Mouse (Mus musculus) retina, embryonic 14.5 days (tissue): ENCODE measurements around the gene B4galnt1.
A peak's percentile ranks its signal among the peaks of the same experiment; 100 is the strongest.
"Not testable (repeated sequence)": the region's sequence is repeated elsewhere in the genome, so short reads cannot be mapped to it uniquely, and the experiment has no call there.

Experiments
- DNase-seq: peaks from one replicate; pipeline ENCODE4 v3.0.0-alpha.2; 2015; ENCODE audit warnings: low spot score

The B4galnt1 gene

DNA sequence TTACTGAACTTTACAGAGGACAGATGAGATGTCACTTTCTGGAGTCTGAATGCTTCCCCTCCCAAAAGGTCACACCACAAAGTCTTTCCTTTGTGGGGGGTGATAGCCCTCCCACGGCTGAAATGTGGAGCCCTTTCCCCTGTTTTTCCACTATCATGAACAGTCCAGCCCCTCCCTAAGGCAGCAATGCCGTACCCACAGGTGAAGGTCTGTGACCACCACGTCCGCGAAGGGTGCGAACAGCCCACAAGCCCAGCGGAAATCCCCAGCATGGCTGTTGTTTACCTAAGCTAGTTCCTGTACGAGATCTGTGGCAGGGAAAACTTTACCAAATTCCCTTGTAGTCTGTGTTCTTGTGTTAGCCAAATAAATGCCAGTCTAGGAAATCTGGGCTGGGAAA lies 23.5 kb upstream of the B4galnt1 start:
- DNase-seq = no peak

DNA sequence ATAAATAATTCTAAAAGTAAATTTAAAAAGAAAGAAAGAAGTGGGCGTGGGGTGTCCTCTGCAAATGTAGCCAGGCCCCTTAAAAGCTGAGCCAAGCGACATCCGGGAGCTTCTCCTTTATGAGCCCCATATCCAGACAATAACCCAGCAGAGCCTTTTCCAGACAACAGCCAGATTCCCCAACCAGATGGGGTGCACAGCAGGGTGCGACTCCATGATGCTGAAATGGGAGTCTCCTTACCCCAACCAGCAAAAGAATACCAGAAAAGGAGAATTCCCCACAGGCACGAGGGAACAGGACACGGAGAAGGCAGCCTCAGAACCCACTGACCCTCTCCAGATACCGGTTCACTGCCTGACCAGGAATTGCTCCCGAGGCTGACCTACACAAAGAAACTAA lies 21.8 kb upstream of the B4galnt1 start:
- DNase-seq = no peak

DNA sequence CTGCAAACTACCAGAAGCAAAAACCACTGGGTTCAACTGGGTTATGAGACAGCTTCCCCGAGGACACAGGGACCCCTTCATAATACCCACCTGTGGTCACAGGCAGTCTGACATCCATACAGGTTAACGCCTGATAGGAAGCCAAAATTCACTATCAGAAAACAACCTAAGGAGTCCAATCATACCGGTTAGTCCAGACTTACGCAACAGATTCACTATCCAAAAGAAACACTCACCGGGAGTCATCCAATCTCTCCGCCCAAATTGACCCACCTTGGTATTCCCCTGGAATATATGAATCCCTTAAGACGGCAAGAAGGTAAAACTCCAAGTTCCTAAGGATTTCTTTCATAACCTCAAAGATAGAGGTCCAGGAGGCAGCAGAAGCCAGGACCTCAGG lies 20.5 kb upstream of the B4galnt1 start:
- DNase-seq = no peak

DNA sequence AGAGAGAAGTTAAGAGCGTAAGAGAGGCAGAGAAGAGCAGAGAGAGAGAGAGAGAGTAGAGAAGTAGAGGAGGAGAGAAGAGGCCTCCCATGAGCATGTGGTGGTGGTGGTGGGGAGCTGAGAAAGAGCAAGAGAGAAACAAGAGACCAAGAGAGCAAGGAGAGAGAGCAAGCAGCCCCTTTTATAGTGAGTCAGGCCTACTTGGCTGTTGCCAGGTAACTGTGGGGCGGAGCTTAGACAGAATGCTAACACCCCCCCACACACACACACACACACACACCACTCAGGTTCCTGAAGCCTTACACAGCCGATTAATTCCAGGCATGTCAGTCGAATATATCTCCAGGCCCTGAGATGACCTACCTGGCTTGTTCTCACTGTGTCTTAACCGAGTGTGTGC lies 19.7 kb upstream of the B4galnt1 start:
- DNase-seq = no peak

DNA sequence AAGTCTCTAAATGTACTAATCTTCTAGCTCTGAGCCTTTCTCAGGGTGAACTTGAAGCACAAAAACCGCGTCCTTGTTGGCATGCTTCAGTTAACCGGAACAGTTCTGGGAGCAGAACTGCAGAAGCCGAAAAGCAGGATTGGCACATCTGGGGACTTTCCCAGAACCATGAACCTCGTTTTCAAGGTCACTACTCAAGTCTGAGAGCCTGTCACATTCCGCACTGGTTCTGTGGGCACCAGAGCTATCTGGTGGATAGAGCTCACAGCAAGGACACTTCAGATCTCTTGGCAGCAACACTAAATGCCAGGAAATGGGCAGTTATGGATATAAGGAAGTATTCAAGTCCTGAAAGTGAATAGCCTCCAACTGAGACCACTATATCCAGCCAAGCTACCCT lies 17.9 kb upstream of the B4galnt1 start:
- no peak for DNase-seq

DNA sequence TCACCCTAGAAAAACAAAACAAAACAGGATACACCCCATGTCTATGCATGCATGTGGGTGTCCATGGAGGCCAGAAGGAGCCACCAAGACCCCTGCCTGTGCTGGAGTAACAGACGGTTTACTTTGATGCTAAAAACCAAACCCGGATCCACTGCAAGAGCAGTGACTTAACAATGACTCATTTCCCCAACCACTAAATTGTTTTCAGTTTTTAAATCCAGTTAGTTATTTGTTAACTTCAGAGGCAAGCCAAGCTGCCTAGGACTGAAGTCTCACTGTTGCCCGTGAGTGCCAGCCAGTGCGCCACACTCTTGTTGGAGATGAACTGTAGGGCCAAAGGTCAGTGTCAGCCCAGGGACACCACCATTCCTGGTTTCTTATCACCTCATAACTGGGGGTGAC lies 14.6 kb upstream of the B4galnt1 start:
- no peak for DNase-seq

DNA sequence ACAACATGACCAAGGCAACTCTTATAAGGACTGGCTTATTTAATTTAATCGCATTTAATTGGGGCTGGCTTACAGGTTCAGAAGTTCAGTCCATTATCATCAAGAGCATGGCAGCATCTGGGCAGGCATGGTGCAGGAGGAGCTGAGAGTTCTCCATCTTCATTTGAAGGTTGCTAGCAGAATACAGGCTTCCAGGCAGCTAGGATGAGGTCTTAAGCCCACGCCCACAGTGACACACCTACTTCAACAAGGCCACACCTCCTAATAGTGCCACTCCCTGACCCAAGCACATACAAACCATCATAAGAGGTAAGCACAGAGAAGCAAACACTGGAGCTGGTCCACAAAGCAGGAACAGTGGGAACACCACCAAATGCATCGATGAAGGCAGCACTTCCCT lies 13.8 kb upstream of the B4galnt1 start:
- not testable (repeated sequence) for DNase-seq

DNA sequence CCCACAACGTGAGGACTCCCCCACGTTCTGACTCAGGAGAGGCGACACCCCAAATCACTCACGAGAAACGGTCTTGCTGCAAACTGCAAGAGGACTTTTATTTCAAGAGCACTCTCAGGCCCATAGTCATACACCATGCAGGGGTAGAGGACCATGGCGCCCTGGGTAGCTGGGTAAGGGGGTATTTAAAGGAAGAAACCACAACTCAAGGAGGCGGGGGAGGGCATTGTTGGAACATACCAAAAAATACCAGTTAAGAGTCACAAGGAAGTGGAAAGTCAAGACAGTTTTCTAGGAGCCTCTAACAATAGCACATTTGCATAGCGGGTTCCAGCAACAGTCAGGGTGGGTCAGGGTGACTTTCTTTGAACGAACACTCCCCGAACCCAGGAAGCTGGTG lies 12.5 kb upstream of the B4galnt1 start:
- not testable (repeated sequence) for DNase-seq

DNA sequence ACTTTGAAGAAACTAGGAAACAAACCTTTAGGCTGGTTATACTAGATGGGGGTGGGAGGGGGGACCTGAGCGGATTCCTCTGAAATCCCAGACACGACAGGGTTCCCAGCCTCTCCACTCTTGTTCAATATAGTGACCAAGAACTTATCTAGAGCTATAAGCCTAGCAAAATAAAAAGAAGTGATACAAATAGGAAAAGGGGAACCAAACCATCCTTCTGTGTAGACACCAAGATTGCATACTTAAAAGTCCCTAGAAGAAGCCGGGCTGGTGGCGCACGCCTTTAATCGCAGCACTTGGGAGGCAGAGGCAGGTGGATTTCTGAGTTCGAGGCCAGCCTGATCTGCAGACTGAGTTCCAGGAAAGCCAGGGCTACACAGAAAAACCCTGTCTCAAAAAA lies 11.7 kb upstream of the B4galnt1 start:
- DNase-seq = no peak

DNA sequence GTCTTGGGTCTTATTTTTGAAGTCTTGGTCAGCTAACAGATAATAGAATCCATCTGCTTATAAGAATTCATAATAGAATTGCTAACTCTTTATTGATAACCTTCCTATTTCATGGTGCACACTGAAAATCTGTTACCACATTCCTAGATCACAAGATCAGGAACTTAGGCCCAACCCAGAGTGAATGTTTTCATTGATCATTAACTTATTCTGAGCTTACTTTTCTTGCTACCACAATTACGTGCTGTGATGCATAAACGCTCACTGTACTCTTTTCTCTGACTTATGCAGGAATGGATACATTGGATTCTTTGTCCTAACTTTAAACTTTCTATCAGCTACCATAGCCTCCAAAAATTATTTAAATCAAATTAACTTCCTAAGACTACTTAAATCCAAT lies 10.8 kb upstream of the B4galnt1 start:
- no peak for DNase-seq

DNA sequence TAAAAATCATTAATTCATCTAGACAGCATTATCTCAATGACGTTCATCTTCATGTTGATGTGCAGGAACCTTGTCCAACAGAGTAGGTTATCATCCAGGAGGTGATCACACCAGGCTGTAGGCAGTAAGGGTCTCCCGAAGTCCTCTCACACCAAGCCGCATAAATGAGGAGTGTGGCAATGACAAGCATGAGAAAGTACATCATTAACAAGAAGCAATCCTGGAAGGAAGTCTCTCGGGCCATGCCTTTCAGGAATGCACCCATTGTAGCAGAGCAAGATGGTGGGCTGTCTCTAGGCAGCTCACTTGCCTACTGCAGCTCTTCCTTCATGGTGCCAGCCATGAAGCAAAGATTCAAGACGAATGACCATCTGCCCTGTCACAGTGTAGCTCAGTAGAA lies 10.4 kb upstream of the B4galnt1 start:
- DNase-seq = no peak

DNA sequence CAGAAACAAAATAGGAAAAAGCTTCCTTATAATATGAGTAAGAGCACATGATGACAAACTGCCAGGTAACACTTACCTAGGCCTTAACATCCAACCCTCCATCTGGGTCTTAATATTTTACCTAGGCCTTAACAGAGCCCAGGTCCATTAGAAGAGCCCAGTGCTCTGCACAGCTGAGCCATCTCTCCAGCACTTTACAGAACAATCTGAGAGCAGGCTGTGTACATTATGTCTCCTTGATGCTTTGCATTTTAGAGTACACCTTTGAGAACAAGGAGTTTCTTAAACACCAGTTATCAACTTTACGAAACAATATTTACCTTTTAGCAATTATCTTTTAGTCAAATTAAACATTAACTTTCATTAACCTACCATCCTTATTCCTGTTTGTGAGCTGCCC lies 8.9 kb upstream of the B4galnt1 start:
- no peak for DNase-seq

DNA sequence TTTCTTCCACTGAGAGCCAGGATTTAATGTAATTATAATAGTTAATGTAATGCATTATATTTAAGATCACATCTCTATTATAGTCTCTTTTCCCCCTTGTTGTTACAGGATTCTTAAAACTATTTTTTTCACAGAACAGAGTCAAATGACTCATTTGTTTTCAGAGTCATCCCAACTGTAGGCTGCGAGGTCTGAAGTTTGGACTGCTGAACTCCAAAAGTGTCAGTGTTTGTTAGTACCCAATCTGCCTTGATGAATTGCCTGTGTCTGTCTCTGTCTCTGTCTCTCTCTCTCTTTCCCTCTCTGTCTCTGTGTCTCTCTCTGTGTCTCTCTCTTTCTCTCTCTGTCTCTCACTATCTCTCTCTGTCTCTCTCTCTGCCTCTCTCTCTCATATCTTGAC lies 8.5 kb upstream of the B4galnt1 start:
- DNase-seq = no peak

DNA sequence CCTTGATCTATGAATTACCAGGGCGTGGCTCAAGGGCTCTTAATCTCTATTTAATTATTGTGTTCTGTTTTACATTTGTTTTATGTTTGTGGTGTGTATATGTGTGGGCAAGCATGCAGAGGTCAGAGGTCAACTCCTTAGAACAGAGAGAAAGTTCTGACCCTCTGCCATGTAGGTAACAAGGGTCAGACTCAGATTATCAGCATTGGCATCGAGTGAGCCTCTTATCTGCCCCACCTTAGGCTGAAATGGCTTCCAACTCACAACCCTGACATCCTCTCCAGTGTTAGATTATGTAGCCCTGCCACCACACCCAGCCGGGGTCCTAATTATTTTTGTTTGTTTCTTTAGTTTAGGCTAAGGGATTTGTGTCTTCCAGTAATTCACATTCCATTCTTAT lies 6.6 kb upstream of the B4galnt1 start:
- DNase-seq = no peak

DNA sequence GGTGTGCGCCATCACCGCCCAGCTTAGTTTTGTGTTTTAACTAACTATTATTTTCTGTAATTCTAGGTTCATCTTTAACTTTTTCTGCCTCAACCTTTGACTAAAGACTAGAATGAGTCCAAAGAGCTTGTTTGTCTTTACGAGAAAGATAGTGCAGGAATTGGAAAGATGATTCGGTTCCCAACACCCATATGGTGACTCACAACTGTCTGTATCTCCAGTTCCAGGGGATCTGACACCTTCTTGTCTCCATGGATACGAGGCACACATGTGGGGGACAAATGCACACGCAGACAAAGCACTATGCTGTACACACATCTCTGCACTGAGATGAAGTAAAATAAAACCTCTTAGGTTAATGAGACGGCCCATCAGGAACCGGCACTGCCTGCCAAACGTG lies 4.9 kb upstream of the B4galnt1 start:
- DNase-seq = no peak

DNA sequence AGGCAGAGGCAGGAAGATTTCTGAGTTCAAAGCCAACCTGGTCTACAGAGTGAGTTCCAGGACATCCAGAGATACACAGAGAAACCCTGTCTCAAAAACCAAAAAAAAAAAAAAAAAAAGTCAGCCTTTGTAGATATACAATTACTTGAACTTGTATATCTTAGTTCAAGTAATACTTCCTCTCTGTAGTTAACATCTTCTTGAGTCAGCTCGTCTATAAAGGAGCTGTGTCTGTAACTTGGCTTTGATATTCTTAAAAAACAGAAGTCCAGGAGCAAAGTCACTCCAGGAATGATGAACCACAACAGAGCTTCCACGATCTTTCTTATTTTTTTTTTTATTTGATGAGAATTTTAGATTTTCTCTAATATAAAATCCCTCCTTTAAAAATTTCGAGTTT lies 4.3 kb upstream of the B4galnt1 start:
- no peak for DNase-seq

DNA sequence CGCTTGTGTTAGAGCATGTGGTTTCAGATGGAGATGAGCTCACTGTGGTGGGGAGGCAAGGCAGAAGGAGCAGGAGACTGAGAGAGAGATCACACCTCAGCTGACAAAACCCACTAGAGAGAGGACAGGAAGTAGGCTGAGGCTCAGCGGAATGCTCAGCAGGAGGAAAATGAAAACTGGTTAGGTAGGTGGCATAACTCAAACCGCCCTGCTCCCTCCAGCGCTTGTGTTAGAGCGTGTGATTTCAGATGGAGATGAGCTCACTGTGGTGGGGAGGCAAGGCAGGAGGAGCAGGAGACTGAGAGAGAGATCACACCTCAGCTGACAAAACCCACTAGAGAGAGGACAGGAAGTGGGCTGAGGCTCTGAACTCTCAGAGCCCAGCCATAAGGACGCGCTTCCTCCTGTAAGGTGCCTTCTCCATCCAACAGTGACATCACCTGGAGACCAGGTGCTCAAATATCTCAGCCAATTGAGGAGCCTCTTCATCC lies 2.2 kb upstream of the B4galnt1 start:
- DNase-seq = not testable (repeated sequence)

DNA sequence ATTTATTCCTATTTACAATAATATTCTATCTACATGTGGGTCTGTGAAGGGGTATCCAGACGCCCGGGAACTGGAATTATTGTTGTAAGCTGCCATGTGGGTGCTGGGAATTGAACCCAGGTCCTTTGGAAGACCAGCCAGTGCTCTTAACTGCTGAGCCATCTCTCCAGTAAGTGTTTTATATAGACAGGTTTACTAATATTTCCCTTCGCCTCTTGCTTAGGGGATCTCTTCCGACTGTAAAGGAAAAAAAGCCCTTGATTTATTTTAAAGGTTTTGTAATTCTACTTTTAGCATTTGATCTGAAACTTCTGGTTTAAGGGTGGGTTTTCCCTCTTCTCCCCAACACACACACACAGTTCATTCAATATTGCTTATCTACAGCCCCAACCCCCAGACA lies 835 bp upstream of the B4galnt1 start:
- DNase-seq = no peak

DNA sequence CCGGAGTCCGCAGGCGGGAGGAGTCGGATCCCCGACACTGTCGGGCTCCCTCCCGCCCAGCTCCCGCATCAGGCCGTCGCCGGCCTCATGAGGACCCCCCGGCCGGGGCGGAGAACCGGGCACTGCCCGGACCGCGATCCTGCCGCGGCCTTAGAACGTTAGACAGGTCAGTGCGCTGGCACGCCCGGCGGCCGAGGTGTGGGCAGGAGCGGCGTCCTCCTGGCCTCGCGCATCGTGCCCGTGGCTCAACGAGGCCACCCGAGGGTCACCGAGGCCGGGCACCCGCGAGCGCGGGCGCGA lies 279 bp downstream of the B4galnt1 start:
- no peak for DNase-seq

DNA sequence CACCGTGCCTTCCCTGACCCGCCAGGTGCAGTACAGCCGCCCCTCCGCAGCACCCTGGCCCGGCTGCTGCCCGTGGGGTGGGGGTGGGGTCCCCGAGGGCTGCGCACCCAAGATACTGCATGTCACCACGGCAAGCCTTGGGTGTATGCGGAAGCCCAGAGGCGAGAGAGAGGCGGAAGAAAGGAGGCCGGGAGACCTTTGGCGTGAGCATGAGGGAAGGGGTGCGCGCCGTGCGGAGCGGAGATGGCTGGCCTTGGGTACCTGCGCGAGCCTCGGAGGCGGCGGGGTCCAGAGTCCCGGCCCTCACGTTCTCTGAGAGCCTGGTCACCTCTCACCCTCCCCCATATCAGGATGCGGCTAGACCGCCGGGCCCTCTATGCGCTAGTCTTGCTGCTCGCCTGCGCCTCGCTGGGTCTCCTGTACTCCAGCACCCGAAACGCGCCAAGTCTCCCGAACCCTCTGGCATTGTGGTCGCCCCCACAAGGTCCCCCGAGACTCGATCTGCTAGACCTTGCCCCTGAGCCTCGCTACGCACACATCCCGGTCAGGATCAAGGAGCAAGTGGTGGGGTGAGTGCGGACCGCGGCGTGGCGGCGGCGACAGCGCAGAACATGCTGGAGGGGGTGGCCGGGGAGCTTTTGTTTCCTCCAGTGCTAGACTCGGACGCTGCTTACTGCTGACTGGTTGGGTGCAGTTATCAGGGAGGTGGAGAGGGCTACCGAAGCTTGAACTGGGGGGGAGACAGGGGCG lies 804 bp downstream of the B4galnt1 start:
- peak; percentile 60 for DNase-seq

DNA sequence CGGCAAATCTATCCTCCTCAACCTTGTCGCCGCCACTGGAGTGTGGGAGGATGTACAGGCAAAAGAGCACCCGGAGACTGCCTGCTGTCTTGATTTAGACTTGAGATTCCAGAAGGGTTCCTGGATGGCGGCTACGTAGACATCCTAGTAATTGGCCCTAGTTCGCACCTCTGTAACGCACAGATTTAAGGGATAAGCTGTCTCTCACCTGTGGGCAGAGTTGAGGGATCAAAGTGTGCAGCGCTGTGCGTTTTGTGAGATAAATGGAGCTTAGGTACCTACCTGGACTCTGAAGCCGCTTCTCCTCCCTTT lies 1.3 kb downstream of the B4galnt1 start:
- DNase-seq = no peak

DNA sequence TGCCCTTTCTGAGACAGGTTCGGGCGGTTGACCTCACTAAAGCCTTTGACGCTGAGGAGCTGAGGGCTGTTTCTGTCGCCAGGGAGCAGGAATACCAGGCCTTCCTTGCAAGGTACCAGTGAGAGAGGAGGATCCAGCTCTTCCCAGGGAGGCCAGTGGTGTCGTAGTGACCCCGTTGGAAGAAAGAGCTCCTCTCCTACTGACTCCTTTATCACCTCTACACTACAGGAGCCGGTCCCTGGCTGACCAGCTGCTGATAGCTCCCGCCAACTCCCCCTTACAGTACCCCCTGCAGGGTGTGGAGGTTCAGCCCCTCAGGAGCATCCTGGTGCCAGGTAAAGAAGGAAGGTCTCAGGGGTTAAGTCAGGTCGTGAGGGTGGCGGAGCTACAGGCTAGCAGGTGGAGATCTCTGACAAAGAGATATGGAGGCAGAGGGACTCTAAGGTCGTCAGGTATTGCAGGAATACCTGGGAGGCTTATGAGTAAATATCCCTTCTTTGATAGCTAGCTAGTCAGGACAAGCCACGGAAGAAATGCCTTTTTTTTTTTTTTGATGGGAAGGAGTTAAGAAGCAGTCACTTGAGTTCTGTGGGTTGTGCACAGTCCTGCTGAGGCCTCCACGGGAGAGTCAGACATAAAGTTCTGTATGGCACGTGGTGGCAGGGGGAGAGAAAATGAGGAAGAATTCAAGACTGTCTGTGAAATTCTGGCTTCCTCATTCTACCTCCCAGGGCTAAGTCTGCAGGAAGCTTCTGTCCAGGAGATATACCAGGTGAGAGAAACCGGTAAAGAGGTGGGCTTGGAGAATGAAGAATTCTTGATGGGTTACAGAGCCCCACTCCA lies 2.0 kb downstream of the B4galnt1 start:
- DNase-seq = no peak

DNA sequence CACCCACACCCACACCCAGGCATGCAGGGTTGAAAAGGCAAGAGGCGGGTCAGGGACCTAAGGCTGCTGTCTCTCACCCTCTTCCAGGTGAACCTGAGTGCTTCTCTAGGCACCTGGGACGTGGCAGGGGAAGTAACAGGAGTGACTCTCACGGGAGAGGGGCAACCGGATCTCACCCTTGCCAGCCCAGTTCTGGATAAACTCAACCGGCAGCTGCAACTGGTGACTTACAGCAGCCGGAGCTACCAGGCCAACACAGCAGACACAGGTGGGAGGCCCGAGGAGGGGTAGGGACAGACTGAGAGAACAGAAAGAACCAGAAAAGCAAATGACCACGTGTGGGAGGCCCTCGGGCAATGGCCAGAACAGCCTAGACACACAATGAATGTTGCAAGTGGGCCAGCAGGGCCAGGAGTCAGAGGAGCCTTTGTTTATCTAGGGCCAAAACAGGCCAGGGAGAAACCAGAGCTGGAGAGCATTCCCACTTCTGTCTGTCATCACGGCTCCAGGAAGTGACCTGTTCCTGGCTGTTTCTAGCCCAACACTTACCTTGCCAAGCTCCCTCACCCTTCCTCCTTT lies 2.7 kb downstream of the B4galnt1 start:
- DNase-seq = no peak

DNA sequence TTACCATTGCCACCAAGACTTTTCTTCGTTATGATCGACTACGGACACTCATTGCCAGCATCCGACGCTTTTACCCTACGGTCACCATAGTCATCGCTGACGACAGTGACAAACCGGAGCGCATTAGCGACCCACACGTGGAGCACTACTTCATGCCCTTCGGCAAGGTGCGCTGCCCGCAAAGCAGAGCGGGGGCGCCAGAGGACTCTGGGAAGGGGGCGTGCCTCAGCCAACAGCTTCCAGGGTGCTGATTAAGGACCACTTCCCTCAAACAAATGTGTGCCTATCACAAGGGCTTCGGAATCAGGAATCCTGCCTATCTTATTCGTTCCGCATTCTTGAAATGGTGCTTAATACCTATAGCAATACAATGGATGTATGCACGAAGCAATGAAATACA lies 5.0 kb downstream of the B4galnt1 start:
- DNase-seq = no peak
